Mouse (Mus musculus): ENCODE data around the gene Snx20. TPM values are rescaled to one million over a fixed set of nuclear protein-coding genes. Genes with fewer than 3 reads are reported as not detected.

The Snx20 gene
- total RNA-seq, 1 experiment, result 1.4 TPM

DNA sequence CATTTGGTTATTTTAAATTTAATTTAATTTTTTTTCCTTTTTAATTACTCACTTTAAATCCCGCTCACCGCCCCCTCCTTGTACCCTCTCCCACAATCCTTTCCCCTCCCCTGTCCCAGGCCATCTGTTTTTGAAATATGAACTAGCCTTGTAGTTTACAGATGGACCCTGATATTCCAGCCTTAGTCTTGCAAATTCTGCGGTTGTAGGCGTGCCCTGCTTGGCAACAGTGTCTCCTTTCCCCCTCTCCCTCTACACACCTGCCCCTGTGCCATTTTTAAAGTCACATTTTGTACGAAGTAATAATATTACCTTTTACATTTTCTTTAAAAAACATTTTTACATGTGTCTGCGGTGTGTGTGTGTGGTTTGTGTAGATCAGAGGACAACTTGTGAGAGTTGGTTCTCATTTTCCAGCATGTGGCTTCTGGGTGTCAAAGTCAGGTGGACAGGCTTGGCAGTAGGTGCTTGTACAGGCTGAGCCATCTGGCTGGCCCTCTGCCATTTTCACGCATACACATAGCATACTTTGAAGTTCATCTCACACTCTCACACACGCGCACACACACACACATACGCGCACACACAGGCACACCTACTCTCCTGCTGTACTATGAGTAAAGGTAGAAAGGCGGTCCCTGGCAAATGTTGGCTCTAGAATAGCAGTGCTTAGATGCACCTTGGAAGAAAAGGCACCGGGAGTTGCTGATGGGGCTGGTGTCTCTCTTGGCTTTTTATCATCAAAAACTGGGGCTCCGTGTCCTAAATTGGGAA, 7.7 kb downstream of the Snx20 start:
- DNase-seq (ENCODE audit: low read depth, low spot score), result no peak
- TF ChIP-seq HCFC1 (IDR thresholded peaks at IDR 0.05; ENCODE audit: borderline replicate concordance, insufficient read depth, low read length), result no peak
- no peak for TF ChIP-seq ZNF384 (IDR thresholded peaks at IDR 0.05; ENCODE audit: low read depth, low read length)
- TF ChIP-seq MAFK (IDR thresholded peaks at IDR 0.05; ENCODE audit: insufficient read depth, low read depth, low read length), result no peak
- TF ChIP-seq CHD2 (IDR thresholded peaks at IDR 0.05; ENCODE audit: low read depth, low read length), result no peak
- TF ChIP-seq ZC3H11A (IDR thresholded peaks at IDR 0.05; ENCODE audit: borderline replicate concordance, low read depth, low read length), result no peak

GRCm38 (mm10) chr8:88627265-88627991, 8.5 kb downstream of the Snx20 start:
- DNase-seq (ENCODE audit: low read depth, low spot score), result no peak
- in situ Hi-C loops (cut with MboI; ENCODE audit: low sequenced_read_pairs in 2 of 2, unreplicated experiment in 2 of 2), result loop anchor here in 1 of 2 experiments (10.0 kb wide), 1 partner anchor 353 kb away; the partner anchor contains the start of gene Adcy7
- Histone ChIP-seq H3K27ac (ENCODE audit: insufficient read depth, low read depth, low read length, poor library complexity, severe bottlenecking) (no peak overlapping the region), H3K4me1 (ENCODE audit: control insufficient read depth in 2 of 2, insufficient read depth in 2 of 2, low read length in 2 of 2, poor library complexity in 1 of 2) (peaks cover 0 to 2% of the 10 kb centered on the region in 2 experiments; a peak in 1 of 4 replicates), H3K9ac (ENCODE audit: insufficient read depth, low read depth, low read length, poor library complexity, severe bottlenecking) (peak overlapping the region; percentile 78), H3K4me3 (ENCODE audit: insufficient read depth in 1 of 2, low read depth in 1 of 2, low read length in 2 of 2, poor library complexity in 1 of 2, severe bottlenecking in 1 of 2) (peak overlapping the region; percentile 75 to 80), H3K9me3 (ENCODE audit: control insufficient read depth, insufficient read depth, low read depth, low read length) (no peaks in the 10 kb centered on the region), H3K36me3 (ENCODE audit: control insufficient read depth, insufficient read depth, low read length, poor library complexity, severe bottlenecking) (no peaks in the 10 kb centered on the region)
- 0 out of 2 replicates have a peak, but pooled peaks have one; percentile 47 for TF ChIP-seq CHD2 (IDR thresholded peaks at IDR 0.05; ENCODE audit: low read depth, low read length)
- peak; percentile 37; the same call in 1 of the 2 replicates for TF ChIP-seq HCFC1 (IDR thresholded peaks at IDR 0.05; ENCODE audit: borderline replicate concordance, insufficient read depth, low read length)
- no peak for TF ChIP-seq MAFK (IDR thresholded peaks at IDR 0.05; ENCODE audit: insufficient read depth, low read depth, low read length)

More for the DNA sequence above, 7.7 kb downstream of the Snx20 start:
- in situ Hi-C loops (cut with MboI; ENCODE audit: low sequenced_read_pairs in 2 of 2, unreplicated experiment in 2 of 2), result loop anchor here in 1 of 2 experiments (10.0 kb wide), 1 partner anchor 353 kb away; the partner anchor contains the start of gene Adcy7
- Histone ChIP-seq H3K4me3 (ENCODE audit: insufficient read depth in 1 of 2, low read depth in 1 of 2, low read length in 2 of 2, poor library complexity in 1 of 2, severe bottlenecking in 1 of 2) (peak overlapping the region; percentile 75 to 80; a peak in 3 of 4 replicates), H3K9me3 (ENCODE audit: control insufficient read depth, insufficient read depth, low read depth, low read length) (no peaks in the 10 kb centered on the region), H3K9ac (ENCODE audit: insufficient read depth, low read depth, low read length, poor library complexity, severe bottlenecking) (no peak overlapping the region), H3K4me1 (ENCODE audit: control insufficient read depth in 2 of 2, insufficient read depth in 2 of 2, low read length in 2 of 2, poor library complexity in 1 of 2) (peaks cover 0 to 2% of the 10 kb centered on the region in 2 experiments; a peak in 1 of 4 replicates), H3K36me3 (ENCODE audit: control insufficient read depth, insufficient read depth, low read length, poor library complexity, severe bottlenecking) (no peaks in the 10 kb centered on the region), H3K27ac (ENCODE audit: insufficient read depth, low read depth, low read length, poor library complexity, severe bottlenecking) (no peak overlapping the region)

DNA sequence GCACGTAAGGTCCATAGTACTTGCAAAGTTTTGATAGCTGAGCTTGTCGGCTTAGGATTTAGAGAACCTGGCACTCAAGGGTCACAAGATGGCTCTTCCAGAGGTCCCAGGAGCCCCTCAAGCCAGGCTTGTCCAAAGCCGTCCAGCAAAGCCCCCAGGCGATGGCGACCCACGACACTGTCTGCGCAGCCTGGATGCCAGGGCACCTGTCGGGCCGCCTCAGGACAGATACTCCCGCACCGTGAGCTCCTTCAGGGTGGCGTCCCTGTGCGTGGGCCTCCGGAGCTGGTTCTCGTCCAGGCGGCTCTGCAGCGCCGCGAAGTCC, 9.0 kb downstream of the Snx20 start:
- TF ChIP-seq HCFC1 (IDR thresholded peaks at IDR 0.05; ENCODE audit: borderline replicate concordance, insufficient read depth, low read length) (no peak), ZNF384 (IDR thresholded peaks at IDR 0.05; ENCODE audit: low read depth, low read length) (no peak), ZC3H11A (IDR thresholded peaks at IDR 0.05; ENCODE audit: borderline replicate concordance, low read depth, low read length) (no peak), CHD2 (IDR thresholded peaks at IDR 0.05; ENCODE audit: low read depth, low read length) (no peak)
- in situ Hi-C loops (cut with MboI; ENCODE audit: low sequenced_read_pairs in 2 of 2, unreplicated experiment in 2 of 2), result loop anchor here in 1 of 2 experiments (10.0 kb wide), 1 partner anchor 352 kb away; the partner anchor contains the start of gene Adcy7
- peak overlapping the region; percentile 75 to 80 for H3K4me3 ChIP-seq (ENCODE audit: insufficient read depth in 1 of 2, low read depth in 1 of 2, low read length in 2 of 2, poor library complexity in 1 of 2, severe bottlenecking in 1 of 2)
- no peak for DNase-seq (ENCODE audit: low read depth, low spot score)
- H3K4me1 ChIP-seq (ENCODE audit: control insufficient read depth in 2 of 2, insufficient read depth in 2 of 2, low read length in 2 of 2, poor library complexity in 1 of 2), result peaks cover 0 to 2% of the 10 kb centered on the region in 2 experiments; a peak in 1 of 4 replicates
- H3K9ac ChIP-seq (ENCODE audit: insufficient read depth, low read depth, low read length, poor library complexity, severe bottlenecking), result peak overlapping the region; percentile 28
- no peak overlapping the region for H3K27ac ChIP-seq (ENCODE audit: insufficient read depth, low read depth, low read length, poor library complexity, severe bottlenecking)
- H3K9me3 ChIP-seq (ENCODE audit: control insufficient read depth, insufficient read depth, low read depth, low read length), result no peaks in the 10 kb centered on the region
- H3K36me3 ChIP-seq (ENCODE audit: control insufficient read depth, insufficient read depth, low read length, poor library complexity, severe bottlenecking), result no peaks in the 10 kb centered on the region

DNA sequence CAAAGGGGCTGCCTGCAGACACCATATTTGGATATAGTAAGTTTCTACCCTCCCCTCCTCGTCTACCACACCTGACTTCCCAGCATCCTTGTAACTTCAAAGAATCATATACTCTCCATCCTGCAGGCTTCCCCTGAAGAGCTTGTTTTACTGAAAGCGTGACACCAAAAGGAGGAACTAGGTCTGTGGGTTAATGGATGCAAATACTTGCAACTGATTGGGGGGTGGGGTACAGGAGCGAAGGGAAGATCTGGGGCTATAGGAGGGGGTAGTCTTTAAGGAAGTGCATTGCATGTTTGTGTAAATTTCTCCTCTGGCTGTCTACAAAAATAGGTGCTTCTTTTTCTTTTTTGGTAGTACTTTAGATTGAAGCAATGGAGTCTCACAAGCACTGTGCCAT, 9.5 kb downstream of the Snx20 start:
- Histone ChIP-seq H3K27ac (ENCODE audit: insufficient read depth, low read depth, low read length, poor library complexity, severe bottlenecking) (no peak overlapping the region), H3K9ac (ENCODE audit: insufficient read depth, low read depth, low read length, poor library complexity, severe bottlenecking) (no peak overlapping the region), H3K36me3 (ENCODE audit: control insufficient read depth, insufficient read depth, low read length, poor library complexity, severe bottlenecking) (no peaks in the 10 kb centered on the region), H3K4me3 (ENCODE audit: insufficient read depth in 1 of 2, low read depth in 1 of 2, low read length in 2 of 2, poor library complexity in 1 of 2, severe bottlenecking in 1 of 2) (no peak overlapping the region; a peak in 1 of 4 replicates), H3K9me3 (ENCODE audit: control insufficient read depth, insufficient read depth, low read depth, low read length) (no peaks in the 10 kb centered on the region), H3K4me1 (ENCODE audit: control insufficient read depth in 2 of 2, insufficient read depth in 2 of 2, low read length in 2 of 2, poor library complexity in 1 of 2) (peaks cover 0 to 2% of the 10 kb centered on the region in 2 experiments; a peak in 1 of 4 replicates)
- DNase-seq (ENCODE audit: low read depth, low spot score), result no peak
- in situ Hi-C loops (cut with MboI; ENCODE audit: low sequenced_read_pairs in 2 of 2, unreplicated experiment in 2 of 2), result loop anchor here in 1 of 2 experiments (10.0 kb wide), 1 partner anchor 352 kb away; the partner anchor contains the start of gene Adcy7
- TF ChIP-seq HCFC1 (IDR thresholded peaks at IDR 0.05; ENCODE audit: borderline replicate concordance, insufficient read depth, low read length), result no peak
- TF ChIP-seq MAFK (IDR thresholded peaks at IDR 0.05; ENCODE audit: insufficient read depth, low read depth, low read length), result no peak
- TF ChIP-seq ZNF384 (IDR thresholded peaks at IDR 0.05; ENCODE audit: low read depth, low read length), result no peak
- TF ChIP-seq ZC3H11A (IDR thresholded peaks at IDR 0.05; ENCODE audit: borderline replicate concordance, low read depth, low read length), result no peak
- TF ChIP-seq CHD2 (IDR thresholded peaks at IDR 0.05; ENCODE audit: low read depth, low read length), result no peak

Measured in ES-E14 (cell line).